Mouse (Mus musculus) embryo, embryonic 10 days (tissue): ENCODE measurements around the gene Synpr.

Source experiments
- DNase-seq: peaks from one replicate; pipeline ENCODE4 v3.0.0-alpha.2; 2015; ENCODE audit warnings: low spot score

Gene Synpr

DNA sequence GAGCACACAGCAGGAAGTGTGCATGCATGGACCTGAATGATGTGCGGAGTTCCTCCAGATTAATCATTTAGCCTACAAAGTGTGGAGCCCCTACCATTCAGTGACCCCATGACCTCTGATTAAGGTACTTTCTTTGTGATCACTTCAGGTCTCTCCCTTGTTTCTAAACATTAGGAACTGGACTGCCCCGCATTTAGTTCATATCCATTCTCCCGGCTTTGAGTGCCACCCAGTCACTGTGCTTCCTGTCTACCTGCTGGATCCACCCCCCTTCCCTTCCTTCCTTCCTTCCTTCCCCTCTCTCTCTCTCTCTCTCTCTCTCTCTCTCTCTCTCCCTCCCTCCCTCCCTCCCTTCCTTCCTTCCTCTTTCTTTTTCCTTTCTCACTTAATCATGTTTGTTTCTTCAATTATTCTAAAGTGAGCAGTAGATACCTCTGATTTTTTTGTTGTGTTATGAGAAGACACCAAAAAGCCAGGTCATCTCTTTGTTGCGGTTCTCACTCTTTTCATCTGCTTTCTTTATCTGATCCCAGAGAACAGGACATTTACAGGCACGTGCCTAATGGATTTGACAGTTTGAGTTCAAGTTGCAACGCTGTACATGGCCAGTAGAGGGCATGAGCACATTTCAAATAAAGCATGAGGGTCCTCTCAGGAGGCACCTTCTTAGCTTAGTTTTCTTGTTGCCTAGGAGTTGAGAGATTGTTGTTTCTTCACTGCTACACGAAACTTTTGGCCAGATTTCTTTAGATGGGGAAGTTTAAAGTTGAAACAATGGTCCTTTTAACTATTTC is 71.2 kb downstream of the Synpr start:
- peak; percentile 92 for DNase-seq

DNA sequence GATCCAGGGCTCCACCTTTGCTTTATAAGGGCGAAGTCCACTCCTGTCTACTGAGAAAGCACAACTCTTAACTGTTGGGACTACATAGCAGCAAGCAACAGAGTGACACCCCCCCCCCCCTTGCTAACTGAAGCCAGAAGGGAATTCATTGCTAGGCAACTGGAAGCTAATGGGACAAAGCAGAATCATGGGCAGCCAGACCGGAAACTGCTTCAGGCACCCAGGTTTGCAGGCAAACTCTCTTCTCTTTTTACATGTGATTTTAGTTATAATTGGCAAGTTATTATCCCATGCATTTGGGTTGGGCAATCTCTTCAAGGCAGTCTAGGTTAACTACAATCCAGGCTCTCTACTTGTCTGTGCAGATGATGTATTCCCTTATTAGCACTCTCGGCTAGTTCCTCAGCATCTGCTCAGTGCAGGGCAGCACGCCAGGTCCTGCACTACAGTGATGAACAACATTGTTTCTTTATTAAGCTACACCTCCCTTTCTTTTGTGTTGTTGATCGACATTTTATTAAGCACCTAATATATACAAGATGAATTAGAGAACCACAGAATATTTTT is 72.6 kb downstream of the Synpr start:
- no peak for DNase-seq

DNA sequence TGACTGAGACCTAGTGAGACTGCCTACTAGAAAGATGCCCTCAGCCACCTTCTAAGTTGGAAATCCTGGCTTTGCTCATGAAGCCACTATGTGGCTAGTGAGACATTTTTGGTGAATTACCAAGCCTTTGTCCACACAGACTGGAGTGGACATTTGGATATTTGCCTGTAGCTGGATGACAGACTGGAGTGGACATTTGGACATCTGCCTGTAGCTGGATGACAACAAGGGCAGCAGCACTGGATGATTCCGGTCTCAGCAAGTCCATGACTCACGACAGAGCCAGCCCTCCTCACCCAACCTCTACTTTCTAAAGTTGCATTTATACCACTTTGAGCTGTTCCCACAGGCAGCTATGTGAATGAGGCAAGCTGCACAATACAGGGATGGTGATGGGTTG is 73.5 kb downstream of the Synpr start:
- no peak for DNase-seq

DNA sequence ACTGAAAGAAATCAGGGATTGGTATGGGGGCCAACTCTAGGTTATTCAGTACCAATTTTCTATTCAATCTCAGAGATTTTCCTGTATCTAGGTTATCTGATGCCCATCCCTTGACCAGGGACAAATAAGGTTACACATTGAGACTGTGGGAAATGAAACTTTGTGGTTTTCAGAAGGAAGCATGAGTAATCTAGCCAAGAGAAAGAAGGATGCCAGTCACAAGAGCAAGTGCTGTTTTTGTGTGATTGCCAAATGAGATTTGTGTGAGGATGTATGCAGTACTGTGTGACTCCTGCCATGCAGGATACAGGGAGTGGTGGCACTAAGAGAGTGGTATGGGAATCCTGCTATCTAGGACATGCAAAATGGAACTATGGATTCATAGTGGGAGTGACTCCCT is 76.6 kb downstream of the Synpr start:
- no peak for DNase-seq

DNA sequence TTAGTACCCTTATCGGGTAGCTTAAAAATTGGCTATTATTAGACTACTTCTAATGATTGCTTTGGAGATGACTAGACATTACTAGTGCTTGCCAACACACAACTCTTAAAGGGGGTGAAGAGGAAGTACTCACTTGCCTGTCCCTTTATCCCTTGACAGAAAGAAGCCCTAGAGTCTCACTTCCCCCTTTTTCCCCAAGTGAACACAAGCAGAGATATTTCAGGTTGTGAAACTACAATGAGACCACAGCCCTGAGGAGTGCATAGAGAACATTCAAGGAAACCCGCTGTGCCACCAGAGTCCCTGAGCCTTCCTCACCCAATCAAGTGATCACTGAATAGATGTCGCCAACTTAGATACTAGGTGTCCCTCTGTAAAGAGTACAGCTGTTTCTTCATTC is 77.1 kb downstream of the Synpr start:
- DNase-seq = no peak

DNA sequence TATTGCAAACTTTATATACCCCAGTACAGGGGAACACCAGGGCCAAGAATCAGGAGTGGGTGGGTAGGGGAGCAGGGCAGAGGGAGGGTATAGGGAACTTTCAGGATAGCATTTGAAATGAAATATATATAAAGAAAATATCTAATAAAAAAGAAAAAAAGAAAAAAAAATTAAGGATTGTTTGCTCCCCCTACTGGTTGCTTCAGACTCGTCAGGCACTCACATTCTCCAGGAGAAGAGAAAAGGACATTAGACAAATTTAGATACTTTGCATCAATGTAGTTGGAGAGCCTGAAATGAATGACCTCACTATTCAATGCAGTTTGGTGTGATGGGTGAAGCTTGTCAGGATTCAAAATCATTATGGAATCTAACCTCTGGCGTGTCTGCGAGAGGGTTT is 83.7 kb downstream of the Synpr start:
- no peak for DNase-seq

DNA sequence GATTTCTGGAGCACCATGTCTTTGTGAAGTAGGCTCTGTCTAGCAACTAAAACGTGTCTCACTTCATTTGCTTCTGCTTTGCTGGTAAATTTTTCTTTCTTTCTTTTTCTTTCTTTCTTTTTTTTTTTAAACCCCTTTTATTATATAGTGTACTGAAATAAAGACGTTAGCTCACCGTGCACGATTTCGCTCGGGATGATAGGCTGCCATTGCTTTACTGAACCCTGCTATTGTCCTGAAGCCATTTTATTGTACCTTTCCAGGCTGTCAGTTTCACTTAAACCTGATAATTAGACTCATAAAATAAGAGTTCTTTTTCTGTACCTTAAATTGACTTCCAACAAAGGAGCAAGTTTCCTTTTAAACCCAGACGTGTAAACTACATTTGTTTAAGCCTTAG is 104.5 kb downstream of the Synpr start:
- DNase-seq = no peak

DNA sequence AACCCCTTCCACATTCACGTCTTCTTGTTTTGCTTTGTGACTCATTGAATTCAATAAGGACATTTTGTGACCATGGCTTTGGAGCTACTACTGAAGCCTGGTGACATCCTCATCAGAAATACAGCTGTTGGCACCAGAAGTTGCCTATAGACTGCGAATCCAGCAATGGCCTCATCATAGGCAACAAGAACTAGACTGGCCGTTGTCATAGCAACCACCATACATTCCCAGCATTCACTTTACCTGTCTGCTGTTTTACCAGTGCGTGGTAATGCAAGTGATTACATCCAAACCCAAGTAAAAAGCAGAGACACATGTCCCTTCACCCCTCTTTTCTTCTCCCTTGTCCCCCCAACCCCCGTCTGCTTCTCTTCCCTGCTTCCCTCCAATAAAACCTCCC is 105.4 kb downstream of the Synpr start:
- DNase-seq = no peak

DNA sequence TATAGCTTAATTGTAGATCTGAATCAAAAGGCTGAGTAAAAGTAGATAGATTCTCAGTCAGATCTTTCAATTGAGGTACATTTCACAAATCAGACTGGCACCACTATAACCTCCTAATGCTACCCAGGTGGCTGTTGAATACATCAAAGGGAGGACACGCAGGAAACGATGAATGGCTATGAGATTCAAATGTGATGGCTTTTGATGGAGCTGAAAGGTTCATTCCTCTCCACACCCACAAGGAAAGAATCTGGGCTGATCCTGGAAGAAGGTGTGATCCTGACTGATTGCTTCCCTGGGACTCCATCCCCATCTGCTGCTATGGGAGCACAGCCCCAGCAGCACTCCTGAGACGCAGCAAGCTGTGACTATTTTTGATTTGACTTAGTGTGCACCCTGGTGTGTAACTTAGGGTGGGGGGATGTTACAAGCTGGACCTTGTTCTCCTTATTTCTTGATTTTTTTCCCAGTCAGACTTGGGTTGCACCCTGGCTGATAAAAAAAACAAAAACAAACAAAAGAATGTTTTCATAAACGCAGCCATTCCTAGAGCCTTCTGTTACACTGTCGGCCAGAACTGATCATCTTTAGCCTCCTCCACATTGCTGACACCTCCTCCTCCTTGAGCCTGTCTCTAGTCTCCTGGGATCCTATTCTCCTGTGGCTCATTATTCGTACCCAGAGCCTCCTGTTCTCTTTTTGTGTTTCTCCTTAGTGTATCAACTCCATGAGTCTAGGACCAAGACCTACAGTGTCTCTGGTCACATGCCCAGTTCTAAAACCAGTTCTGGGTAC is 114.8 kb downstream of the Synpr start:
- no peak for DNase-seq

DNA sequence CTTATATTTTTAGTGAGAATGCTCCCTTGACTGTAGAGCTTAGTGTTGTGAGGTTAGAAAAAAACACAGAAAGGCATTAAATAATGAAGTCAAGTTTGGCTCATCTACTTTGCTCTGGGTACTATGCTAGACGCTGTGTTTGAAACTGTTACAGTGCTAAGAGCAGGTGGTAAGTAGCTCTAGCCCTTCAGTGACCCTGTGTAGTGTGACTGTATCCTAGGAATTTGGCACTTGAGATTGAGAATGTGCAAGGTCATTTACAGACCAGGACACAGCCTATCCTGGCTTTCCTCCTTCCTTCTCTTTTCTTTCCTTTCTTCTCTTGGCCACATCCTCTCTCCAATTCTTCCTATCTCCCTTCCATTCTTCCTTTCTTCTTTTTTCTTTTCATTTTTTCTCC is 127.1 kb downstream of the Synpr start:
- DNase-seq = no peak

DNA sequence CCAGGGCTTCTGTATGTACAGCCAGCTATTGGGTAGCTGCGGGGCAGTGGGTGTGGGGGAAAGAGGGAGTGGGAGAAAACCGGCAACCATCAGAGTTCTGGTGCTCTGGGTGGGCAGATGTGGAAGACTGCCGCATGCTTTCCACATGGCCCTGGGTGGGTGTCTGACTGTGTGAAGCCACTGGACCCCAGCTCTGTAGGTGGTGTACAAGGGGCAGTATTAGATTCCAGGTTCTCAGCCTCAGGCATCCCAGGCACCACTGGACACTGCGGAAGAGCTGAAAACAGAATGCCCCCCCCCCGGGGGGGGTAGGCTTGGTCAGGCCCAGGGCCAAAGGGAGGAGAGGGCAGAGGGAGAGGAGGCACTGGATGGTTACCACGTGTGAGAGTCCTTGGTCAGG is 156.1 kb downstream of the Synpr start:
- no peak for DNase-seq

DNA sequence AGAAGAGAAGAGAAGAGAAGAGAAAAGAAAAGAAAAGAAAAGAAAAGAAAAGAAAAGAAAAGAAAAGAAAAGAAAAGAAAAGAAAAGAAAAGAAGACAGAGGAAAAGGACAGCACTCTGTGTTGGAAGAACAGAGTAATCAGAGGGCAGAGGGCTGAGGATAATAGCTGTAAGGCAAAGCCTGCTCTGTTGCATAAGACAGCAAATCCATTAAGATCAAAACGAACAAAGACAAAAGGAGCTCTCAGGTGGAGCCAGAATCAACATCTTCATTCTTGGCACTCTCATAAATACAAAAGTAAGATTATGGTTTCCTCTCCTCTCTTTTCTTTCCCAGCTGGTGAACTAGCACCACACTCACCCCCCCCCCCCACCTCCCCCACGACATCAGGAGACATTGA is 160.3 kb downstream of the Synpr start:
- DNase-seq = no peak

DNA sequence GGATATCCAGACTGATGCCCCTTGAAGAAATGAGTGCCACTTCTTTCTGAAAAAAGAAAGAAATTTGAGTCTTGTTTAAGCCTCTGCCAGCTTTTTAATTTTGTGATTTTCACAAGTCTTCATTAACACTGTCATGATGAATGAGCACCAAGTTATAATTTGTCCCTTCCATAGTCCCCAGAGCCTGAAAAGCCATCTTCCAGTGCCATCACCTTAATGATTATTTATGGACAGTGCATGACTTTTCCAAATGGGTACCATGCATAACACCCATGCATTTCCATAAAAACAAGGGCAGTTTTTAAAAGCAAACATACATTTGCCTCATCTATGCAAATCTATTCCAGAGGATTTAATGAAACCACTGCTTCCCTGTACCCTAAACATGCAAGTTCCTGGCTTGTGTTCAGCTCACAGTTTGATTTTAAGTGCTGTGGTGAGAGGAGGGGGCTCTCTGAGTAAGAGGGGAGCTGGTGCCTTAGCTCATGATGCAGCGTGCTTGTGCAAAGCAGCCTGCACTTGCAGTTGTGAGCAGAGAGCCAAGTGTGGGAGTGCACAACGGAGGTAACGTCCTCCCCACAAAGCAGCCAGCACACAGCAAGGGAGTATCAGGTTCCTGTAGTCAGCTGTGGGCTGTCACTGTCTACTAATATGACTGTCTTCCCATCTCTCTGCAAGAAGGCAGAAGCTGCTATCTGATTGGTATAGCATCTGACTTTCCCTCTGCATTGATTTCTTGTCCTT is 169.1 kb downstream of the Synpr start:
- DNase-seq = peak; percentile 4

DNA sequence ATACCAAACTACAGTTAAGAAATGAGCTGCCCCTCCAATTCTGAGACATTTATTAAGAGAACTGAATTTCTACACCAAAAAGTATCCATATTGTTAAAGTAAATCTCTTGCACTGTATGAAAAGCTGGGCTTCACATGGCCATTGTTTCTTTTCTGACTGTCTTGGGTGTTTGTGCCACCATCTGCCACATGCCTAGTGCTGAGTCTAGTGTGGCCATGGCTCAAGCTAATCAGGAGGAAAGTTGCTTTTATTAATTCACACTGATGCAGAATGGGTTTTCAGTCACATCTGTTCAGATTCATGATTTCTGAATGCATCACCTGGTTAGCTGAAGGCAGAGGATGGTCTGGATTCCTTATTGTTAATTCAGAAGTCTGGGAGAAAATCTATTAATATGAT is 170.4 kb downstream of the Synpr start:
- DNase-seq = no peak

DNA sequence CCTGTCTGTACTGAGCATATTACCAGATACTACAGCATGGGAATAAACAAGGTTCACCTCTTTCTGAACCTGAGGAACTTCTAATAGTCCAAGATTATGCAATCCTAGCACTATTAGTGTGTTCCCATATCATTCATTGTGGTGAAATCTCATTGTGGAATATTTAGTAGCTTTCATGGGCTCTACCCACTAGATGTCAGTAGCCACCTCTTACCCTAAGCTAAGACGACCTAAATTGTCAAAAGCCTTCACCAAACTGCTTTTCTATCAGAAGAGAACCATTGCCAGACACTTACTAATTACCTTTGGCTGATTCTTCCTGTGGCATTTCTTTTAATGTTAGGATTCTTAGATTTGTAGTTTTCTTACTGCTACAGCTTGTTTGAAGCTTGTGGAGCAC is 174.8 kb downstream of the Synpr start:
- peak; percentile 18 for DNase-seq

DNA sequence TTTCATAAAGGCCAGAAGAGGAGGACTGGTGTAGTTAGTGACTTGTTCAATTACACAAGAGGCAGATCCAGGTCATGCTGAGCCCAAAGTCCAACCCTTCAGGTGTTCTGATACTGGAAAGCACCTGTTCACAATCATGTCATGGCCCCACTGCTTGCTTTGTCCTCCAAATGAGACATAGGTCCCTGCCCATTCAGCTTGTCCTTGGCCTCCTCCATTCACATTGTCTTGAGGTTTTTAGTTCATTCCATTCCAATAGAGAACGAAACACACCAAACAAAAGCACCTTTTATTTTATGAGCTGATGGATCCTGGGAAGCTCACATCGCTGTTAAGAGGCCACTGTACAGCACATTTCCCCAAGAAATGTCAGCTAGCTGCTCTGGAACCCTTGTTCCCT is 184.6 kb downstream of the Synpr start:
- DNase-seq = no peak

DNA sequence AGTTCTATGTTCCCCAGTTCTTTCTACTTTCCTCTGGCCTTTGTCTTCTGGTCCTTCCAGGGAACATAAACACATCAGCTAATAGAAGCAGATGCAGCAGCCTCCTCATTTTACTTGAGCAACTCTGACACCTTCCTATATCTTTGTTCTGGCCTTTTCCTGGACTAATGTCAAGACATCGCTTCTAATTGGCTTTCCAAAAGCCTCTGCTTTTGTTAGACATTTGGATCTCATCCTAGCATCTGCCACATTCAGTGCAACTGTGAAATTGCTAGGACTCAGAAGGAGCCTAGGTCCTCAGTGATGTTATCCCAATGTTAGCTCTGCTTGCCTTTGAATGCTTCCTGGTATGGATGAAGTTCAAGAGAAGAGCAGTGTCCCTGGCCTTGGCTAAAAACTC is 193.2 kb downstream of the Synpr start:
- no peak for DNase-seq

DNA sequence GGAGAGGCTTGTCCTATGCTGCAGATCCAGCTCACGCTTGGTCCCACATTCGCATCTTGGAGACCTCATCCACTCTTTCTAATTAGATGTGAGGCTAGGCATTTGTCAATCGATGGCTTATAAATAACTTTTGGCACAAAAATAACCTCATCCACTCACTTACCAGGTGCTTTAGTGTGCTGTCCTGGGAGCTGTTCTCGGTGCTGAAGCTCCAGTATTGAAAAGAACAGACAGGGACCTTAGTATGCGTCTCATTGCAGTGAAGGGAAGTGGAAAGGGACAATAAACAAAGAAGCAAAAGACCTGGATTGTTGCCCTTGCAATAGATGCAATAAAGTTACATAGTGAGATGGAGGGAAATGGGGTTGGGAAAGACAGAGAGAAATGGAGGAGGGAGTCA is 220.8 kb downstream of the Synpr start:
- DNase-seq = peak; percentile 40

DNA sequence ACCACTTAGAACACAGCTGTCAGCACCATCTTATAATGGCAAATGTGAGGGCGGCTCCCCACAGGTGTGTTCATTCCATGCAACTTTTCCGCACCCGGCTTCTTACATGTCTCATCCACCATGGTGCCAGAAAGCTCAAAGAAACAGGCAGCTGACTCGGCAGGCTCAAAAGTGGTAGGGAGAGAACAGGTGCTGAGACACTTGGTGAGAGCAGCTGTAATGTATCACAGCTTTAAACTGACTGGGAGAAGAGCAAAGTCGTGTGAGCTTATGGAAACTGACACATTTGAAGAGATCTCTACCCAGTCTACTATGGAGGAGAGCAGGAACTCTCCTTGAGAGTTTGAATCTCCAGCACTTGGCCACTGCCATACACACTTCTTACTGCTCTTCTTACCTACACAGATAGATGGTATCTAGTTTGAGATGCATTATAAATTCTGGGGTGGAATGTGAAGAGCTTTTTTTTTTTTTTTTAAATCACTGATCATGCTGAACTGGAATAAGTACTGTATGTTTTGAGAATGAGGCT is 234.1 kb downstream of the Synpr start:
- DNase-seq = no peak

DNA sequence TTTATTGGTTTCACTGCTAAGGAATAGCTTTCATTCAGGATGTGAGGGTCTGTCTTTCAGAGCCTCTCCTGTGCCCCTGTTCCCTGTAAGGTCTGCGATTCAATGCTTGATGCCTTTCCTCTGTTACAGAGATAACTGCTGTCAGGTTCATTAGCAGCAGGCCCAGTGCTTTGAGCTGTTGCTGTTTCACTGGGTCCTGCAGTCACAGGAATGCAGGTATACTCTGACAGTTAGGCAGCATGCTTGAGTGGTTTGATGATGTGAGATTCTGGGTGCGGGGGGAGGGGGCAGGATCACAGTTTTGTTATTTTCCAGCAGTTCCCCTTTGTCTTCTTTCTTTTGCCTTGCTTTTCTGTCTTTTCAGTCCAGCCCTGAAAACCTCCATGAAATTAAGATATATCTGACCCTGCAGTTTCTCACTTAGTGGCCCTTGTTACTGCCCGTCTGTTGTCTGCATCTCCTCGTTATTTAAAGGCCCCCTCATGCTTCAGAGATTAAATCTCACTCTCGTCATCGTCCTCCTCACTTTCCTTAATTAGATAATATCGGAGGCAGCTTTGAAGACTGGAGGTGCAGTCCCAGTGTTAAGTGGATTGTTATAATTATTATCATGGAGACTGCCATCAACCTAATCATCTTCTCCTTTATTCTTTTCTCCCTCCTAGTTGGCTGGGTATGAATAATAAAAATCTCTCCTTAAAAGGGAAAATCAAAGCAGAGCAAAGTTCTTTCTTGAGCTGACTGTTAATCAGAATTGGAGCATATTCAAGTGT is 234.8 kb downstream of the Synpr start:
- DNase-seq = no peak

DNA sequence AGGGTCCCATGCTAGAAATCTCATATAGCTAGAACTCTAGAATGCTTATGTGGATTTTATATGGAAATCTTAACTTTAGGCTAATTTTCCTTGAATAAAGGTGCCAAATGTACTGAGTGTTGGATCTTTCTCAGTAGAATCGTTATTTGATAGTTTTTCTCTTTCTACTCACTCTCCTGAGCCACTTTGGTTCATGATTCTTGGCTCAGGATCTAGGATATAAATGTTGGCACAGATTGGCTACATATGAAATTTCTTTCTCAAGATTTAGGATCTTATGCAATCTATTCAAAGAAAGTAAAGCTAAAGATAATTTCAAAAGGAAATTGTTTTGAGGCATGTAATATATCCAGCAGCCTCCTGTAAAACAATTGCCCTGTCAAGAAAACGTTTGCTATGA is 263.2 kb downstream of the Synpr start:
- DNase-seq = no peak

DNA sequence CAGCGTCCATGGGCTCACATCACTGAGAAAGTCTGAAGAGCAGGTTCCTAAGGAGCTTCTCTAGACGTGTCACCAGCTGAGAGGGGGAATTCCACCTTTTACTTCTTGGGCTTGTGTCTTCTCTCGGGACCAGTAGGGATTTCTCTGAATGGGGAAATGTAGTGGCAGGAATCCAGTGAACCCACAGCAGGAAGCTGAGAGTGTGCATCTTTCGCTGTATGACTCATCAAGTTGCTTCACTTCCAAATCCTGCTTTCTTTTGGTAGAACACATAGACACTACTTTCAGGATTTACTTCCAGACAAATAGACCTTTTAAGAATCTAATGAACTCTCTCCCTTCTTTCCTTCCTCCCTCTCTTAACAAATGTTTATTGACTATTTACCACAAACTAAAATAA is 266.6 kb downstream of the Synpr start:
- DNase-seq = no peak
